Mouse (Mus musculus): ENCODE measurements around the gene Ehmt1. TPM values are rescaled to one million over a fixed set of nuclear protein-coding genes. Genes with fewer than 3 reads are reported as not detected.

Ehmt1 gene
- 10 to 100 TPM; 49.2 to 63.7 TPM for total RNA-seq (2023)

DNA sequence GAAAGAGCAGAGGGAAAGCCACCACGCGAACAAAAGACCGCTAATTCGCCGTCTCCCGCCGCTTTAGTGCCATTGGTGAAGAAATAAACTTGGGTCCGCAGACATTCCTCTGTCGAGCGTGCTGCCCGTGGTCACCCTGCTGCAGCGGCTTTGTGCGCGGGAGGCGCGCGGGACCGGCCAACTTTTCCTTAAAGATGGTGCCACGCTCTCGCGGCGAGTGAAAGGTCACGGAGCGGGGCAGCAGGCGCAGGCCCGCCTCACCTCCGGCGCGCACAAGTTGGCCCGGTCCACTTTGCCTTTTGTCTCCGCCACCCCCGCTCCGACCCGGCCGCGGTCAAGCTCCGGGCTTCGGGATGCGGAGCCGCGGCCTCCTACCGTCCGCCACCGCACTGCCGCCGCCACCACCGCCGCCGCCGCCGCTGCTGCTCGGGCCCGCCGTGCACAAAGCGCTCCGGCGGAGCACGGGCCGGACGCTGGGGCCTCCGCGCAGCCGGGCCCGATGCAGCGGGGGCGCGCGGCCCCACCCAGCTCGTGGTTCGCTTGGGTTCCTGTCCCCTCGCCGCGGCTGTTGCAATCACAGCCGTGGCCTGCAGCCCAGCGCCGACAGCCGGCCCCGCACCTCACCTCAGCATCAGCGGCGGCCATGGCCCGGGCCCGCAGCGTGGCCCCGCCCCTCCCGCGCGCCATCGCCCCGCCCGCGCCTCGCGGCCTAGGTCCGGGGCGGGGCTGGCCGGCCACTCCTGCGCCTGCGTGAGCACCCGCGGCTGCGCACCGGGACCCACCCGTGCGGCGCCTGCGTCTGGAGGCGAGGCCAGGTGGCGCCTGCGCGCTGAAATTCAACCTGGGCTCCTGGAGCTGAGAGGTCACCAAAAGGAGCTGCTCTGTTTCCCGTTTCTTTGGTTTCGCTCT, at the start of gene Ehmt1:
TSS of gene Ehmt1 (minus strand) at position 685 of the 909 bp plus-strand sequence.

GRCm38 (mm10) chr2:24962304-24963000, 43.0 kb upstream of the Ehmt1 start, which contains the start of gene Dph7:
Gene Dph7, plus strand, starts transcription at chr2:24962400.

DNA sequence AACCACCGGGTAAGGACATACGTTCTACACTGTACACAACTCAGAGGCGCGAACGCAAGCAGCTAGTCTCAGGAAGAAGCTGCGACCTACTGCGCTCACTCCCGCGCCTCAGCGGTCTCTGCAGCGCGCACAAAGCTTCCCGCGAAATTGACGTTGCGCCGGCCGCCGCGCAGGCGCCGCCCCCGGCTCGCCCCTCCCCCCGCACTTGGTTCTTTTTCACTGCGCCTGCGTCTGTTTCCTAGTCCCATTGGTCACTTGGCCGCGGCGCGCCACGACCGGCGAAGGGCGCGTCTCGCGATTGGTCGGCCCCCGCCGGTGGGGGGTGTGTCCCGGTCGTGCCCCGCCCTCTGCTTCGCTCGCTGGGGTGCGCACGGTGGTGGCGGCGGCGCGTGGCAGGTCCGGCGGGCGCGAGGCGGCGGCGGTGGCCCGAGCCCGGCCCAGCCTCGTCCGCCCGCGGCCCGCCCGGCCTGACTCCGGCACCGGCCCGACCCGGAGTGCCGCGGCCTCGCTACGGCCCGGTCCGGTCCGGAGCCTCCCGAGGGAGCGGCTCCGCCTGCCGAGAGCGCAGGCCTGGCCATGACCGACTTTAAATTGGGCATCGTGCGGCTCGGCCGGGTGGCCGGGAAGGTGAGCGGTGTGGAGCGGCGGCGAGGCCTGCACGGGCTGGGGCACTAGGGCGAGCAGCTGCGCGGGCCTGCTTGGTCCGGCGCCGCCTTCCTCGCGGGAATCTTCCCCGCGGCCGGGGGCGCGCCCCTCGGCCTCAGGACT, 30.2 kb upstream of the Ehmt1 start, which contains the start of gene Zmynd19:
TSS of gene Zmynd19 (plus strand) at position 372 of the 768 bp plus-strand sequence.

DNA sequence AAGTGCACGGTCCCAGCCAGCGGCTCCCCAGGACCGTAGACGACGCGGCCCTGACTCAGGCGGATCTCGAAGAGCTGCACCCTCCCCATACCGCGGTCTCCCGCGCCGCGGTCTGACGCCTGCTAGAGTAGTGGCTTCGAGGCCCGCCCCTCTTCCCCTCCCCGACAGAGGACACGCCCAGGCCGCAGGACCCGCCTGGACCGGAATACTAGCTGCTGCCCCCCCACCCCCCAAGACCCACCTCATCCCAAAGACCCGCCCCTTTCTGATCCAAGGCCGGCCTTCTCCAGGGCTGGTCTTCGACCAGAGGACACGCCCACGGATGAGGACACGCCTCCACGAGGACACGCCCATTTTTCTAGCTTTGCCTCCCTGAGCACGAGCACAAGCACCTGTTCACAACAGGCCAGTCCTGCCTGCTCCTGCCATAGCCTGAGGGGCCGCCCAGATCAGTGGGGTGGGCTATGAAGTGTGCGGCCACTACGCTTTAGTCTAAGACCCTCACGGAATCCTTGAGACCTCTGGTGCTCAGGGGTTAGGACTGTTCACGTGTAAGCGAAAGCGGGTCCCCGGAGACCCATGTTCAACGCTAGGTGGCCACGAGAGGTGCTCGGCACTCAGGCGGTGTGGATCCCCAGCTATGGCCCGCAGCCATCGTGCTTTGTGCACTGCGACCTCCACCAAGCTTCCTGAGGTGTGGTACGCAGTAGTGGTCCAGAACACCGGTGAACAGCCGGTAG, 15.8 kb upstream of the Ehmt1 start, which contains the start of gene Arrdc1:
TSS of gene Arrdc1 (minus strand) at position 196 of the 740 bp plus-strand sequence.

GRCm38 (mm10) chr2:24763115-24763557, 156.3 kb downstream of the Ehmt1 start, which contains the start of gene Cacna1b:
Gene Cacna1b, minus strand, starts transcription at chr2:24763152.

Other genes with a start within 250 kb of the Ehmt1 start
- gene Cacna1b, start 156.5 kb downstream of the Ehmt1 start, total RNA-seq (2023): under 1 TPM; 0.31 to 0.33 TPM
- gene Arrdc1, start 15.6 kb upstream of the Ehmt1 start, total RNA-seq (2023): 100 to 1,000 TPM; 100 to 108 TPM
- 10 to 100 TPM in 1 of 2 experiments, 1 to 10 TPM in 1; 9.1 to 11.6 TPM for gene Zmynd19, start 30.2 kb upstream of the Ehmt1 start, total RNA-seq (2023)
- gene Dph7, start 42.8 kb upstream of the Ehmt1 start, total RNA-seq (2023): 1 to 10 TPM; 4.1 to 4.4 TPM
- gene Mrpl41, start 55.5 kb upstream of the Ehmt1 start, total RNA-seq (2023): 10 to 100 TPM; 19.4 to 23.6 TPM
- 100 to 1,000 TPM; 193 to 200 TPM for gene Pnpla7, start 56.4 kb upstream of the Ehmt1 start, total RNA-seq (2023)
- 10 to 100 TPM; 14.5 to 19.9 TPM for gene Nsmf, start 134.7 kb upstream of the Ehmt1 start, total RNA-seq (2023)
- gene Entpd8, start 160.7 kb upstream of the Ehmt1 start, total RNA-seq (2023): not detected
- gene Noxa1, start 175.5 kb upstream of the Ehmt1 start, total RNA-seq (2023): not detected

Data from neutrophil, adult 59 days (primary cell).